Mouse (Mus musculus) v-Abl transformed pro-B cells (cell line): ENCODE measurements around the gene Ppan.

ENCODE experiments used
- in situ Hi-C, 2 experiments: fragments of 400-800 bp; cut with MboI; formaldehyde crosslinking; loops; one replicate each; pipeline ENCODE4 v1.15.1; 2025; ENCODE audit not compliant: unreplicated experiment in 2 of 2

Gene Ppan

GRCm38 (mm10) chr9:20898511-20899073, 10.6 kb downstream of the Ppan start, which contains the start of gene Eif3g:
Gene Eif3g (minus strand): TSS chr9:20898623.
- in situ Hi-C loops, result loop anchor here (25.0 kb wide), 1 partner anchor 1539 kb away; no protein-coding TSS in a partner anchor

DNA sequence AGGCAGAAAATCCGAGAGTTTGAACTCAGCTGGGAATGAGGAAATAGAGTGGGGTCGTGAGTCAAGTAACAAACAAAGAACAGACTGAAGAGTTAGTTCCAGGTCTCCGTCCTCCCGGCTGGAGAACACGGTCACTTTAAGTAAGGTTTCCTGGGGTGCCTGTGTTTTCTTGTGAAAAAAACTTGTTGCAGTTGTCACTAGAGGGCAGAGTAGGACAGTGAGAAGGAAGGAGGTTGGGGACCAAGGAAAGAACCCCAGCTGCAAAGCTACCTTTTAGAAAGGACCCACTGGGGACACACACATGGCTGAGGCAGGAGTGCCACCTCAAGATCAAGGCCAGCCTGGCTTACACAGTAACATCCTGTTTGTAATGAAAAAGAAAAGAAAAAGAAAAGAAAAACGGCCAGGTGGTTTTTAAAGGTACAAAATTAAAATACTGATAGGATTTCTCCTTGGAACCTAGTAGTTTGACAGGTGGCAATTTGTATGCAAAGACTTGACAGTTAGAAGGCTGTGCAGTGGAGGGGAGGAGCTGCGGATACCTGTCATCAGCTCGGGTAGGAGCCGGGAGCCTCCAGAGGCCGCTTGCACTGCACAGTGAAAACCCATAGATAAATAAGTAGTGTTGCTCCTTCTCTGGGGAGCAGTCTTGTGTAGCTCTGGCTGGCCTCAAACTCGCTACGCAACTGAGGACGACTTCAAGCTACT, 13.6 kb downstream of the Ppan start:
- in situ Hi-C loops, result loop anchor here in 1 of 2 experiments (5.0 to 25.0 kb wide), 3 partner anchors 101 to 561 kb away; partner anchors contain the start of genes Mrpl4 and Tyk2

DNA sequence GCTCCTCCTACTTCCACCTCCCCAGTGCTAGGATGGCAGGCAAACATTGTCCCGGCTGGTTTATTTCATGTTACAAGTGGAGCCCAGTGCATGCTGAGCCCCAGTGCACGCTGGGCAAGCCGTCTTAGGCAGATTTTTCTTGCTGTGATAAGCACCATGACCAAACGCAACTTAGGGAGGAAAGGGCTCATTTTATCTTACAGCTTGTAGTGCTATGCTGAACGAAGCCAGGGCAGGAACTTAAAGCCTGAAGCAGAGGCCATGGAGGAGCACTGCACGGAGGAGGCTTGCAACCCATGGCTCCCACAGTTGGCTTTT, 14.2 kb downstream of the Ppan start:
- in situ Hi-C loops, result loop anchor here in 1 of 2 experiments (5.0 to 25.0 kb wide), 3 partner anchors 100 to 560 kb away; partner anchors contain the start of genes Mrpl4 and Tyk2

DNA sequence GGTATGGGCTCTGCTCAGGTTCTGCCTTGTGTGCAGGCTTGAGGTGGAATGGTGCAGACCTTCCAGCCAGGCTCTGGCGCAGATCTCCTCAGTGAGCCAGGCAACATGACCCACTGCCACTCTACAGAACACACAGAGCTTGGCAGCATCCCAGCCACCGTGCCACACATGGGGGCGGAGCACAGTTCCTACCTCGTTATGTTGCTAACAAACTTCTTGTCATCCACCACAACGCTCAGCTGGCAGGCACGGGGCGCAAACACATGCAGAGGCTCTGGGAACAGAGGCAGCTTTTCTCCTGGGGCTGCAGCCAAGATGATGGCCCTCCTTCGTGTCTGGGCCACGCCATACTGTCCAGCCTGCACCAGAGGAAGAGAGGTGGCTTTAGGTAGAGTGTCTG, 22.0 kb downstream of the Ppan start:
- in situ Hi-C loops, result loop anchor here (5.0 to 25.0 kb wide), 2 partner anchors 232 to 552 kb away; no protein-coding TSS in a partner anchor

GRCm38 (mm10) chr9:20916160-20916559, 28.2 kb downstream of the Ppan start:
- in situ Hi-C loops, result loop anchor here (5.0 to 25.0 kb wide), 2 partner anchors 86 to 546 kb away; partner anchors contain the start of gene Mrpl4 (in 1 of the 2)

GRCm38 (mm10) chr9:20923258-20923657, 35.3 kb downstream of the Ppan start:
- in situ Hi-C loops, result loop anchor here in 1 of 2 experiments (25.0 kb wide), 1 partner anchor 539 kb away; no protein-coding TSS in a partner anchor
